Mouse (Mus musculus) CH12.LX (cell line): Measurements from ENCODE around the gene Ogfod2. TPM values are rescaled to one million over a fixed set of nuclear protein-coding genes. Genes with fewer than 3 reads are reported as not detected.
A peak's percentile ranks its signal among the peaks of the same experiment; 100 is the strongest.

Experiments used
- DNase-seq: peaks from one replicate; pipeline ENCODE4 v3.0.0-alpha.2; 2013; ENCODE audit errors: extremely low read depth
- H3K27ac ChIP-seq: 2 replicates; pipeline ENCODE4 v1.5.1; 2012; ENCODE audit warnings: low read depth, mild to moderate bottlenecking, control low read depth, moderate library complexity; ENCODE audit not compliant: insufficient read depth
- H3K27me3 ChIP-seq: replicated peaks from 2 replicates; pipeline ENCODE3; 2012; ENCODE audit warnings: inconsistent platforms
- H3K36me3 ChIP-seq, 2 experiments: replicated peaks in 1 of 2; 2 replicates each; pipeline versions ENCODE3 to v1.6.1; 2012; ENCODE audit warnings: inconsistent platforms in 1 of 2, low read length in 1 of 2, mild to moderate bottlenecking in 1 of 2, mixed read lengths in 1 of 2, moderate library complexity in 1 of 2; ENCODE audit not compliant: control insufficient read depth in 1 of 2, insufficient read depth in 1 of 2
- H3K4me1 ChIP-seq, 2 experiments: 2 replicates each; pipeline ENCODE4 v1.6.1; 2012; ENCODE audit warnings: inconsistent platforms in 1 of 2, moderate library complexity in 1 of 2; ENCODE audit not compliant: insufficient read depth in 2 of 2, control insufficient read depth in 1 of 2
- H3K4me2 ChIP-seq: 2 replicates; pipeline ENCODE4 v1.6.1; 2012; ENCODE audit warnings: low read depth, mild to moderate bottlenecking, control low read depth; ENCODE audit not compliant: poor library complexity, insufficient read depth, severe bottlenecking
- H3K4me3 ChIP-seq, 3 experiments: fragments of 150-350 bp in 1 of 3; sonication (generic) in 1 of 3; replicated peaks in 1 of 3; 2 replicates each; pipeline versions ENCODE3 to v1.5.1; 2011 to 2012; ENCODE audit warnings: low read depth in 2 of 3, low read length in 2 of 3, mild to moderate bottlenecking in 2 of 3, moderate library complexity in 2 of 3, control low read depth in 1 of 3, improper control_type of control experiment in 1 of 3, inconsistent platforms in 1 of 3, mixed read lengths in 1 of 3; ENCODE audit not compliant: poor library complexity in 1 of 3
- H3K79me2 ChIP-seq: replicated peaks from 2 replicates; pipeline ENCODE4 v1.6.1; 2012; ENCODE audit warnings: mild to moderate bottlenecking, moderate library complexity; ENCODE audit not compliant: control insufficient read depth, poor library complexity, insufficient read depth, severe bottlenecking; ENCODE audit errors: extremely low read depth
- H3K9ac ChIP-seq: 2 replicates; pipeline ENCODE4 v1.6.1; 2012; ENCODE audit warnings: low read depth, mild to moderate bottlenecking, control low read depth, moderate library complexity; ENCODE audit not compliant: insufficient read depth
- H3K9me3 ChIP-seq: replicated peaks from 2 replicates; pipeline ENCODE3; 2012; ENCODE audit warnings: low read length, inconsistent platforms, mixed read lengths
- BHLHE40 ChIP-seq: IDR thresholded peaks from 2 replicates; pipeline ENCODE4 v1.6.1; 2011; ENCODE audit warnings: mild to moderate bottlenecking, low read depth, low read length, improper control_type of control experiment
- ELF1 ChIP-seq: IDR thresholded peaks from 2 replicates; pipeline ENCODE4 v1.6.1; 2014; ENCODE audit warnings: low read depth, mild to moderate bottlenecking, inconsistent platforms, low read length, improper control_type of control experiment
- JUND ChIP-seq: conservative IDR thresholded peaks from 2 replicates; pipeline ENCODE4 v1.6.1; 2011; ENCODE audit warnings: low read depth, low read length, improper control_type of control experiment
- KAT2A ChIP-seq: IDR thresholded peaks from 2 replicates; pipeline ENCODE4 v1.6.1; 2012; ENCODE audit warnings: low read length, improper control_type of control experiment, inconsistent platforms; ENCODE audit not compliant: insufficient replicate concordance
- MEF2A ChIP-seq: IDR thresholded peaks from 2 replicates; pipeline ENCODE4 v1.6.1; 2014; ENCODE audit warnings: low read depth, mild to moderate bottlenecking, inconsistent platforms, low read length, improper control_type of control experiment, borderline replicate concordance
- MXI1 ChIP-seq: IDR thresholded peaks from 2 replicates; pipeline ENCODE4 v1.6.1; 2011; ENCODE audit warnings: mild to moderate bottlenecking, low read depth, low read length, improper control_type of control experiment
- PAX5 ChIP-seq: IDR thresholded peaks from 2 replicates; pipeline ENCODE4 v1.6.1; 2012; ENCODE audit warnings: low read length, inconsistent platforms, mixed read lengths
- POLR2A ChIP-seq: IDR thresholded peaks from 2 replicates; pipeline ENCODE4 v1.6.1; 2011; ENCODE audit warnings: low read depth, mild to moderate bottlenecking, improper control_type of control experiment, low read length
- POLR2AphosphoS2 ChIP-seq: IDR thresholded peaks from 2 replicates; pipeline ENCODE4 v1.6.1; 2011; ENCODE audit warnings: low read depth, low read length, improper control_type of control experiment
- TCF12 ChIP-seq: IDR thresholded peaks from 2 replicates; pipeline ENCODE4 v1.6.1; 2014; ENCODE audit warnings: low read depth, mild to moderate bottlenecking, inconsistent platforms, low read length, improper control_type of control experiment
- ZMIZ1 ChIP-seq: IDR thresholded peaks from 2 replicates; pipeline ENCODE4 v1.6.1; 2012; ENCODE audit warnings: low read depth, mild to moderate bottlenecking, inconsistent platforms, low read length, improper control_type of control experiment
- dilution Hi-C: fragments of 300-500 bp; cut with MboI; formaldehyde crosslinking; loops from 2 replicates; pipeline ENCODE4 v1.14.3; 2020; ENCODE audit warnings: low sequenced_read_pairs; ENCODE audit not compliant: extremely low pct_unique_long_range_greater_than_20kb, extremely low pct_ligation_motif_present
- in situ Hi-C: fragments of 300-500 bp; cut with MboI; formaldehyde crosslinking; loops from 3 replicates; pipeline ENCODE4 v1.14.3; 2019; ENCODE audit warnings: low sequenced_read_pairs, low pct_ligation_motif_present, low pct_unique_long_range_greater_than_20kb, mixed read lengths
- polyA plus RNA-seq: library from polyadenylated mRNA; unstranded; fragments of >175 nt; gene quantifications from 2 replicates; pipeline ENCODE4 v1.2.1, GENCODE M21; 2012; ENCODE audit warnings: low read depth; ENCODE audit not compliant: insufficient read length
- total RNA-seq, 2 experiments: library from RNA; depleted of rRNA; stranded (reverse); fragments of 300-350 nt in 1 of 2; fragments of >200 nt in 1 of 2; gene quantifications; 2 replicates each; pipeline ENCODE4 v1.2.3; 2012 to 2014

Ogfod2 gene
- total and polyA plus RNA-seq, 3 experiments = 19.3 to 25.5 (median 24.0) TPM

GRCm38 (mm10) chr5:124095077-124095581 lies 17.0 kb upstream of the Ogfod2 start:
- in situ Hi-C loops = no loop called here
- Histone ChIP-seq H3K36me3 (peaks cover 0 to 40% of the 10 kb centered on the region in 2 experiments), H3K27me3 (peaks cover 2% of the 10 kb centered on the region), H3K27ac (no peak overlapping the region)
- TF ChIP-seq MEF2A (no peak), POLR2AphosphoS2 (no peak), ELF1 (no peak), POLR2A (no peak), PAX5 (no peak), TCF12 (no peak), JUND (no peak)
- TF ChIP-seq, all 38 proteins: peak for 0
- no peak for DNase-seq
- dilution Hi-C loops = no loop called here
- Histone ChIP-seq H3K79me2 (no peaks in the 10 kb centered on the region), H3K9ac (no peak overlapping the region), H3K4me2 (0 out of 2 replicates have a peak overlapping the region, but pooled peaks have one; percentile 19), H3K9me3 (peaks cover 10% of the 10 kb centered on the region), H3K4me1 (peaks cover 0 to 8% of the 10 kb centered on the region in 2 experiments; a peak in 2 of 4 replicates), H3K4me3 (peak overlapping the region in 1 of 3 experiments; percentile 14)

- Histone ChIP-seq H3K4me2 (peak within 1 kb of the TSS; percentile 19; the same call in 1 of the 2 replicates), H3K36me3 (peaks cover 0 to 40% of the 10 kb centered on the region in 2 experiments), H3K4me3 (peak within 1 kb of the TSS in 1 of 3 experiments; percentile 14), H3K79me2 (no peaks in the 10 kb centered on the region), H3K4me1 (peaks cover 0 to 8% of the 10 kb centered on the region in 2 experiments; a peak in 2 of 4 replicates), H3K9me3 (peaks cover 10% of the 10 kb centered on the region), H3K27me3 (peaks cover 2% of the 10 kb centered on the region), H3K9ac (no peak within 1 kb of the TSS), H3K27ac (no peak within 1 kb of the TSS)
- no peak for TF ChIP-seq TCF12
- no peak for TF ChIP-seq MXI1
- TF ChIP-seq ELF1 = peak; percentile 66
- dilution Hi-C loops (no loop called here), in situ Hi-C loops (no loop called here)
- DNase-seq = peak; percentile 88
Observed at GRCm38 (mm10) chr5:124095596-124096232, 16.4 kb upstream of the Ogfod2 start, which contains the start of gene Abcb9. Abcb9 (minus strand) TSS chr5:124095798.

- H3K4me2 ChIP-seq = no peak overlapping the region
- in situ Hi-C loops = no loop called here
Observed at GRCm38 (mm10) chr5:124098923-124099322, 13.2 kb upstream of the Ogfod2 start.

More at GRCm38 (mm10) chr5:124098923-124099322, 13.2 kb upstream of the Ogfod2 start:
- H3K79me2 ChIP-seq = peaks cover 5% of the 10 kb centered on the region
- no peak overlapping the region for H3K27ac ChIP-seq
- H3K4me3 ChIP-seq = no peak overlapping the region
- H3K27me3 ChIP-seq = peaks cover 2% of the 10 kb centered on the region
- H3K9ac ChIP-seq = no peak overlapping the region
- dilution Hi-C loops = no loop called here
- TF ChIP-seq BHLHE40 (no peak), ZMIZ1 (no peak), KAT2A (no peak)
- H3K4me1 ChIP-seq = peaks cover 0 to 8% of the 10 kb centered on the region in 2 experiments; a peak in 2 of 4 replicates
- peaks cover 15 to 50% of the 10 kb centered on the region in 2 experiments for H3K36me3 ChIP-seq
- DNase-seq = no peak
- H3K9me3 ChIP-seq = peaks cover 10% of the 10 kb centered on the region
